Mouse (Mus musculus) hindlimb bud, embryonic 11.5 days (tissue): ENCODE measurements around the gene Tspyl4.
"Not testable (repeated sequence)": the region's sequence is repeated elsewhere in the genome, so short reads cannot be mapped to it uniquely, and the experiment has no call there.

ENCODE experiments used
- DNase-seq: peaks from one replicate; pipeline ENCODE4 v3.0.0-alpha.2; 2012; ENCODE audit warnings: low read depth, low spot score; ENCODE audit errors: extremely low spot score

Gene Tspyl4

DNA sequence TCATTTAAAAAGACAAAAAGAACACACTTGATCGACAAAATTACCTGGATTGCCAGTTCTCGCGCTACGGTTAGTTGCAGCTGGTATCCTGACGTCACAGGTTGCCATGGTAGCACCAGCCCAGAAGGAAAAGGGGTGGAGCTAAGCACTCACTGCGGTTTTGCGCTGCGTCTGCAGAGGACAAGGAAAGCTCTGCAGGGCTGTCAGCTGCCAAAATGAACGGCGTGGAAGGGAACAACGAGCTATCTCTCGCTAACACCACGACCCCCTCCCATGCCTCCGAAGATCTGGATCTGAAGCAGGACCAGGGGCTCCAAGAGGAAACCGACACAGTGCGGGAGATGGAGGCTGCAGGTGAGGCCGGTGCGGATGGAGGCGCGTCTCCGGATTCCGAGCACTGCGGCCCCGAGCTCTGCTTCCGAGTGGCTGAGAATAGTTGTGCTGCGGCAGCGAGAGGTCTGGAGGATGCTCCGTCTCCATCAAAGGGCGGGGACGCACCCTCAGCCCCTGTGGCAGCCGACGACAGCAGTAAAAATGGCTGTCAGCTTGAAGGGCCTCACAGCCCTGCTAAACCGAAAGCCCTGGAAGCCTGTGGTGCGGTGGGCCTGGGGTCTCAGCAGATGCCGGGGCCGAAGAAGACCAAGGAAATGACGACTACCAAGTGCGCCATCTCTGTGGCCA lies at the start of gene Tspyl4:
Tspyl4 (plus strand) TSS at position 144 of the 681 bp plus-strand sequence.
- peak; percentile 96 for DNase-seq

DNA sequence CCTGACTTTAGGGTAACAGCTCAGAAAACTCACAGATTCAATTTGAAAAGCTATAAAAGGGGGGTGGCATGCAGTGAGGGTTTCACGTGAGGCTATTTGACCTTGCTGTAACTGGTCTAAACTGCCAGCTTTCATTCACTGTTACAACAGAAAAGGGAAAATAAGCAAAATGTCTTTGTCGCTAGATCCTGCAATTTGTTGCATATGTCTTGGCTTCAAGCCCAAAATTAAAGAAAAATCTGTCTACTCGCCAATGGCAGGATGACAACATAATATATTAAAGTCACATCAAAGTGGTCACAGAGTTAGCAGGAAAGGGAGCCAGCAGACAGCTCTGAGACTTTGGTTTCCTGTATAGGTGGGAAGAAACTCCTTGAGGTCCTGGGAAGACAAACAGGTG lies 49.5 kb upstream of the Tspyl4 start:
- no peak for DNase-seq

DNA sequence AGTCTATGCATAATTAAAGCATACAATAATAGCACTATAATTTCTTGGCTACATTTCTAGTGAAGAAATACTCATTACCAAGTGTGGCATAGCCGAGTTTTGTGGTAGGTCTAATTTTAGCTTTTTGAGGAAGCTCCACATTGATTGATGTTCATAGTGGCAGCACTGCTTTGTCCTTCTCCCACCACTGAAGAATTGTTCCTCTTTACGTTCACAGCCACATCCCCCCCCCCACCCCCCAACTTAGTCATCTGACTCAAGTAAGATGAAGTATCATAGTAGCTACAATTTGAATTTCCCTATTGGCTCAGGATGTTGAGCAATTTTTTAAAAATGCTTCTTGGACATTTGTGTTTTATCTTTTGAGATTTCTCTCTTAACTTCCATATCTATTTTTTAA lies 47.6 kb upstream of the Tspyl4 start:
- DNase-seq: no peak

DNA sequence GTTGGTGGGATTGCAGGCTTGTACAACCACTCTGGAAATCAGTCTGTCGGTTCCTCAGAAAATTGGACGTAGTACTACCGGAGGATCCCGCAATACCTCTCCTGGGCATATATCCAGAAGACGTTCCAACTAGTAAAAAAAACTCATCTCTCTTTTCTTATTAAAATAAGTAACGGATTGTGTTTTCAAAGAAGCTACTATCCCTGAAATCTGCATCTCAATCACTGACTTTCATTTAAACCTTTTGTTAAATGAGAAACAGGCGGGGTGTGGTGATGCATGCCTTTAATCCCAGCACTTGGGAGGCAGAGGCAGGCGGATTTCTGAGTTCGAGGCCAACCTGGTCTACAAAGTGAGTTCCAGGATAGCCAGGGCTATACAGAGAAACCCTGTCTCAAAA lies 44.4 kb upstream of the Tspyl4 start:
- not testable (repeated sequence) for DNase-seq

DNA sequence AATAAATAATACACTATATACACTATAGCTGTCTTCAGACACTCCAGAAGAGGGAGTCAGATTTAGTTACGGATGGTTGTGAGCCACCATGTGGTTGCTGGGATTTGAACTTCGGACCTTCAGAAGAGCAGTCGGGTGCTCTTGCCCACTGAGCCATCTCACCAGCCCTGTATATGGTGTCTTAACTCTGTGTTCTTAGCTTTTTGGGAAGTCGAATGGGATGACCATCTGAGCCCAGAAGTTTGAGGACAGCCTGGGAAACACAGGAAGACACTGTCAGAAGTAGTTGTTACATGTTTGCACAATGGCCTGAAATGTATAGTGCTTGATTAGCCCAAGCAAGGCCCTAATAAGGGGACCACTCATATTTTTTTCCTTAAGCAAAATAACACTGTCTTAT lies 32.1 kb upstream of the Tspyl4 start:
- DNase-seq: no peak

DNA sequence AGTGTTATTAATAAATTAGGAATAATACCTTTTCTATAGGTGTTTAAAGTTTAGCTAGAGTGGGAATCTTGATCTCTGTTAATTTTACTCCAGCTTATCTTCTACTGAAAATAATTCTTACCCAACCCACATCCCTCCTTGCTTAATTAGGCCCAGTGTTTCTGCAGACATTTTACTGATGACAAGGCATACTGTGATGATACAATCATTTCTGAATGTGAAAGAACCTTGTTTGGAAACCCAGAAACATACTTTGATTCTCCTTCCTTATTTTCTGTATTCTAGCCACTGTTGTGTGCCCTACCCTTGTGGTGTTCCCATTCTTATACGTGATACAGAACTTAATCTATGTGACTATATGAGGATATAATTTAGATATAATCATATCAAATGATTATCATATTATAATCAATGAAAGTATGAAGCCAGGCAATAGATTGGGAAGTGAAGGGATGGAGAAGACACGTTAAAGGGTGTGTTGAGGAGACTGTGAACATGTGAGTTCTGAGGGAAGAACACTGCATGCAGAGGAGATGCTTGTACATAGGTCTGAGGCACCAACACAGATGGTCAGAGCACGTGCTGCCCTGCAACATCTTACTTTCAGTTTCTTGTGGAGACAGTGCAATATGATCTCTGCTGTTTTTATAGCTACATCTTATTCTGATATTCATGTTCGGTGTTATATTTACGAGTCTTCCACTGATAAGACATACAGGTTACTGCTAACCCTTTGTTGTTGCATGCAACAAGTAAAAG lies 29.8 kb upstream of the Tspyl4 start:
- DNase-seq: no peak

DNA sequence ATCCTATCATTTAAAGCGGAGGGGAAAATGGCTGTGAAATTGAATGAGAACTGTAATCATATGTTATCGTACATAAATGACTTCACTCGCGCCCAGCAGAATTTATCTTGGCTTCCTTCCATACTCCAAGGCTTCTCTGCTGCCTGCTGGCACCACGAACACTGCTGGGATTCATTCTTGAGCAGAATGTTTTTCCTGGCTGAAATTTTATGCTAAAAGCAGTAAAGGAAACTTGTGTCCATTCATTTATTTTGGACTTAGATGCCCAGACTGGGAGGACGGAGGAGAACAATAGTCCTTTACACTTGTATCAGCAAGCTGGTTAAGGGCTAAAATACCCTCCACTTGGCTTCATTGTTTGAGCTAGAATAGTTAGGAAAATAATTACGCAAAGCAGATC lies 25.6 kb upstream of the Tspyl4 start:
- no peak for DNase-seq

DNA sequence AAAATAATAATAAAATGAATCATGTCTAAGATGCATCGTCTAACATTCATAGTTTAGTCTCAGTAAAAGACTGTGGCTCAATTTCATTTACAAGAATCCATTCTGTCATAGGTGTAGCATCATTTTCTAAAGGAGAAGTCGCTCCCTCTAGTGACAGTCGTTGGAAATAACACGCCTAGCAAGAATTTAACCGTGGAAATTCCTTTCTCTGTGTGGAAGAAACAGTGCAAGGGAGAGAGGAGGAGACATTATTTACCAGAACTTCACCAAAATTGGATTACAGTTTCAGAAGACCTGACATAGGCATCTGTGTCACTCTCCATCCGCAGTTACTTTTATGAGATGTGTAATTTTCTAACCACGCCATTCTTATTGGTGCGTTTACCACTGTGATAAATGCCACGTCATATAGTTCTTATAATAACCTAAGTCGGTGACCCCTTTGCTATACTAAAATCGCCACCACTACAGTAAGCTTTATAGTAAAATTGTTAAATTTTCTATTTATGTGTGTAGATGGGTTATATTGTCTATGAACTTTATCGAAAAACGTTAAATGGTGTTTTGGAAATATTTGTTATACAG lies 16.6 kb upstream of the Tspyl4 start:
- DNase-seq: peak; percentile 64

DNA sequence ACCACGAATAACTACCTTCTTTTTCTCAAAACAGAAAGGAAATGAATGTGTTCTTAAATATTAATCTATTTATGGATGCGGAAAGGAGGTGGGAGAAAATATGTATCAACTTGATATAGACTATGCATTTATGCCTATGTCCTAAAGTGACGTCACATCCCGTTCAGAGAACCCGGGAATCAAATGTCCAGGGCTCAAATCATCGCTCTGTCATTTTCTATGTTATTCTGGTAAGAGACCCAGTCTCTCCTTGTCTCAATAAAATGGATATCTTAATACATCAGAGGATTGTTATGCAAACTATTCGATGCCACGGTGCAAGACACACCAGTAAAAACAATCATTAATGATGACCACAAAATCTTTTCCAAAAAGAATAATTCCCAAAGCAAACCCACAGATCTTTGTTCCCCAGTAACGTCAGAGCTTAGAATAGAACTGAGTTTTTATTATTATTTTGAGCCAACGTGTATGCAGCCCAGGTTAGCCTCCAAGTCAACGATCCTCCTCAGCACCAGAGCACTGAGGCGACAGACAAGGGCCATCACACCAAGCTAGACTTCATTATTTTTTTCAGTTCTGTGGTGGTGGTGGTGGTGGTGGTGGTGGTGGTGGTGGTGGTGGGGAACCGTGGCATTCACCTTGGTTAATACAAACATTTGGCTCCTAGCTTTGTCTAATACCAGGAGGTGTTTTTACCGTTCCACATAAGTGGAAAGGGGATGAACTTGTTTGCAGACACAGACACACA lies 15.9 kb upstream of the Tspyl4 start:
- DNase-seq: no peak

DNA sequence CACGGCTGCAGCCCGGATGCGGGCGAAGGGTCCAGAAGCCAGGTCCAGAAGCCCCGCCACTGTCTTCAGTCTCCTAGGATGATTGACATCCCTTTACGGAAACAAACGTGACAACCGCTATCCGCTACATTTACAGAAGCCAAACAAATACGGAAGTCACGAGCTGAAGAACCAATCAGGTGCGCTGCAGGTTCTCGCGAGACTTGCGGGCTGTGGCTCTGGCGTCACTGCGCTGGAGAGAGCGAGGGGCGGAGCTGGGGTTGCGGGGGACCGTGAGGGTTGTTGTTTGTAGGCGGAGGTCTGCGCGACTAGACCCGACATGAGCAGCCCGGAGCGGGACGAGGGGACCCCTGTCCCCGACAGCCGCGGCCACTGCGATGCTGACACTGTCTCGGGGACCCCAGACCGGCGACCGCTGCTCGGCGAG lies 15.3 kb upstream of the Tspyl4 start, which contains the start of gene Tspyl1:
Tspyl1 (plus strand) TSS at position 229 of the 427 bp plus-strand sequence.
- peak; percentile 92 for DNase-seq

DNA sequence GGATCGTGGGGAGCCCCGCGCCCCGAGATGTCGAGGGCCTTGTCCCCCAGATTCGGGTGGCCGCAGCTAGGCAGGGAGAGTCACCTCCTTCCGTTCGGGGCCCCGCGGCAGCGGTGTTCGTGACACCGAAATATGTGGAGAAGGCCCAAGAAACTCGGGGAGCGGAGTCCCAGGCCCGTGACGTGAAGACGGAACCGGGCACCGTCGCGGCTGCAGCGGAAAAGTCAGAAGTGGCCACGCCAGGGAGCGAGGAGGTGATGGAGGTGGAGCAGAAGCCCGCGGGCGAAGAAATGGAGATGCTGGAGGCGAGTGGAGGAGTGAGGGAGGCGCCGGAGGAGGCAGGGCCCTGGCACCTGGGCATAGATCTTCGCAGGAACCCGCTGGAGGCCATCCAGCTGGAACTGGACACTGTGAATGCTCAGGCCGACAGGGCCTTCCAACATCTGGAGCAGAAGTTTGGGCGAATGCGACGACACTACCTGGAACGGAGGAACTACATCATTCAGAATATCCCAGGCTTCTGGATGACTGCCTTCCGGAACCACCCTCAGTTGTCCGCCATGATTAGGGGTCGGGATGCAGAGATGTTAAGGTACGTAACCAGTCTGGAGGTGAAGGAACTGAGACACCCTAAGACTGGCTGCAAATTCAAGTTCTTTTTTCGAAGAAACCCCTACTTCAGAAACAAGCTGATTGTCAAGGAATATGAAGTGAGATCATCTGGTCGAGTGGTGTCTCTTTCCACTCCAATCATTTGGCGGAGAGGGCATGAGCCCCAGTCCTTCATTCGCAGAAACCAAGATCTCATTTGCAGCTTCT lies 14.6 kb upstream of the Tspyl4 start:
- no peak for DNase-seq

DNA sequence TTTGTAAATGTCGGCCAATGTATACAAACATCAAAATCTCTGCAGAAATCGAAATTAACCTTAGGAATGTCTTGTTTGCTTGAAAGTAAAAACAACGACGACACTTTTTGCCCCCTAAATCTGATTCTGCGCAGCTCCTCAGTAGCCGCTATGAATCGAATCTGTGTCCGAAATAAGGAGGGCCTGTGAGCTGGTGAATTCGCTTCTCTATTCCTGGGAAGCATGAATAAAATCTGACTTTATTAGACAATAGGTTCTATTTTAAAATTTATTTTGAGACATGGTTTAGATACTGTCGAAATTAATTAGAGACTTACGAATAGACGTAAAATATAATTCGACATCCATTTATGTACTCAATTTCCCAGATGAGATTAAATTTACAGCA lies 337 bp upstream of the Tspyl4 start:
- DNase-seq: no peak

DNA sequence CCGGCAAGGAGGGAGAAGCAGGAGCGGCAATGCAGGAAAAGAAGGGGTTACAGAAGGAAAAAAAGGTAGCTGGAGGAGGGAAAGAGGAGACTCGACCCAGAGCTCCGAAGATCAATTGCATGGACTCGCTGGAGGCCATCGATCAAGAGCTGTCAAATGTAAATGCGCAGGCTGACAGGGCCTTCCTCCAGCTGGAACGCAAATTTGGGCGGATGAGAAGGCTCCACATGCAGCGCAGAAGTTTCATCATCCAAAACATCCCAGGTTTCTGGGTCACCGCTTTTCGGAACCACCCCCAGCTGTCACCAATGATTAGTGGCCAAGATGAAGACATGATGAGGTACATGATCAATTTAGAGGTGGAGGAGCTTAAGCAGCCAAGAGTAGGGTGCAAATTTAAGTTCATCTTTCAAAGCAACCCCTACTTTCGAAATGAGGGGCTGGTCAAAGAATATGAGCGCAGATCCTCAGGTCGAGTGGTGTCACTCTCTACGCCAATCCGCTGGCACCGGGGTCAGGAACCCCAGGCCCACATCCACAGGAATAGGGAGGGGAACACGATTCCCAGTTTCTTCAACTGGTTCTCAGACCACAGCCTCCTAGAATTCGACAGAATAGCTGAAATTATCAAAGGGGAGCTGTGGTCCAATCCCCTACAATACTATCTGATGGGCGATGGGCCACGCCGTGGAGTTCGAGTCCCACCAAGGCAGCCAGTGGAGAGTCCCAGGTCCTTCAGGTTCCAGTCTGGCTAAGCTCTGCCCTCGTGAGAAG lies 925 bp downstream of the Tspyl4 start:
- no peak for DNase-seq

DNA sequence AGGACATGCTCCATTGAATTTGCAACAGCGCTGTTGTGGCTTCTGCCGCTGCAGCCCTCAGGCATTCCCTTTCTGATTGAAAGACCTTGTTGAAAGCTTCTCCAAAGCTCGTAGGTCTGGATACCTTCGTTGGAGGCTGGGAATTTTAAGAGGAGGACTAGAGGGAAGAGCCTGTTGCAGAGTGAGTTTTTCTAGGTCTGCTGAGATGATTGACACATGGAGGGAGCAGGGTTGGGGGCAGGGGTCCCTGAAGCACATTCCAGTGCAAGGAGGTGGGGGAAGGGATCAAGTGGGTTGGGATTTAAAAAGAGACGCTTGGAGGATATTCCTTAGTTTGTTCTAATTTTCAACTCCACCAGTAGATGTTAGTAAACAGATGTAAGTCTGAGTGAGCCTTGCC lies 3.1 kb downstream of the Tspyl4 start:
- DNase-seq: no peak

DNA sequence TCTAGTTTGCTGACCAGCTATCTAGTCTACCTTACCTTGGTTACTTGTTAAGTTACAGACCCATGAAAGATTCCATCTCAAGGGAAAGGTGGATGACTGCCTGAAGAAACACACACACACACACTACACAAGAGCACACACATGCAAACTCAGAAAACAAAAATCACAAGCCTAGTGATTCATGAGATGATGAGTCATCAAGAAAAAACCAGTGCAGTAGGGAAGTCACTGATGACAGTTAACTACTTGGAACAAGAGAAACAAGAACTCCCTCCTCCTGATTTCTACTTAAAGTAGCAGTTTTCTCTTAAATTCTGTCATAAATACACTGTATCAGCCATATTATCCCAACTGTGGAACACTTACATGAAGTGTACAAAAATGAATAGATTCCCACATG lies 9.8 kb downstream of the Tspyl4 start:
- no peak for DNase-seq

DNA sequence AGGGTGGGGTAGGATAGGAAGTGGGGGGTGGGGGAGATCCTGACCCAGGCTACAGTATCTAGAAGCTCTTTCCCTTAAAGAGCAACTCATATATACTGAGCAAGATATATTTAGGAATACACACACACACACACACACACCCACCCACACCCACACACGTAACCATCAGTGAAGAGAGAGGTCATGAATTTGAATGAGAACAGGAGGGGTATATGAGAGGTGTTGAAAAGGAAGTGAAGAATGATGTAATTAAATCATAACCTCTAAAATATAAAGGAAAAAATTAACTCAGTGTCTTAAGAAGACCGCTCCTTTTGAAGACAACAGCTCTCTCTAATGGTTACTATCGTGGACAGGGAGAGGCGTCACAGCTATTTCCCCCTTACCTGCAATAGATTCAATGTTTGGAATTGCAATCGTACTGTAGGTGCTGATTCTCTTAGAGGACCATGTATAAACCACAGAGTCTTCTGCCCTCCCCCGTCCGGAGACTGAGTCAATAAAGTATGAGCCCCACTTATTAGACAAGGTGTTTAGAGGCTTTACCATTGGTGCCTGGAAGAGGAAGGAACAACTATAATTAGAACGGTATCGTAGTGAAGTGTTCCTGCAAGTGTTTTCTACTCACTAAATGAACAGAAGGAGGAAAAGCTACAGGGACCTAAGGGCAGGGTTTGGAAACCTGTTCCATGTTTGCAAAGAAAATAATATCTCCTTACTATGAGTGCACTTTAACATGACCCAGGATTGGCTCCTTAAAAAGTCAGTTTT lies 12.9 kb downstream of the Tspyl4 start:
- DNase-seq: no peak

DNA sequence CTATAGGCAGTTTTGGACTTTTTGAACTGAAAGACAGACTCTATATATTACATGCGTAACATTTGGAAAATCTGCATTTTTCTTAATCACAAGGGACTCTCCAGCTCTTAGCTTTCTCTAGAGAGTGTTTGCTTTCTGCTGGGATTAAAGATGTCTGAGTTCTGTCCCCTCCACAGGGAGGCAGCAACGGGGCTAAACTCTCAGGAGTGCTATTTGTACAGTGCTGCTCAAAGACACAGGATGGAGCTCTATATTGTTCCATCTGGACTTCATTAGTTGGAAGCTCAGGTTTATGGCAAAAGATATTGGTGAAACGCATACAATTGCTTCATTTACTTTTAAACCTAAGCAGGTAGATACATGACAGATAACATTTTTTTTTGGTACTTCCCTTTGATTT lies 15.3 kb downstream of the Tspyl4 start:
- DNase-seq: no peak

DNA sequence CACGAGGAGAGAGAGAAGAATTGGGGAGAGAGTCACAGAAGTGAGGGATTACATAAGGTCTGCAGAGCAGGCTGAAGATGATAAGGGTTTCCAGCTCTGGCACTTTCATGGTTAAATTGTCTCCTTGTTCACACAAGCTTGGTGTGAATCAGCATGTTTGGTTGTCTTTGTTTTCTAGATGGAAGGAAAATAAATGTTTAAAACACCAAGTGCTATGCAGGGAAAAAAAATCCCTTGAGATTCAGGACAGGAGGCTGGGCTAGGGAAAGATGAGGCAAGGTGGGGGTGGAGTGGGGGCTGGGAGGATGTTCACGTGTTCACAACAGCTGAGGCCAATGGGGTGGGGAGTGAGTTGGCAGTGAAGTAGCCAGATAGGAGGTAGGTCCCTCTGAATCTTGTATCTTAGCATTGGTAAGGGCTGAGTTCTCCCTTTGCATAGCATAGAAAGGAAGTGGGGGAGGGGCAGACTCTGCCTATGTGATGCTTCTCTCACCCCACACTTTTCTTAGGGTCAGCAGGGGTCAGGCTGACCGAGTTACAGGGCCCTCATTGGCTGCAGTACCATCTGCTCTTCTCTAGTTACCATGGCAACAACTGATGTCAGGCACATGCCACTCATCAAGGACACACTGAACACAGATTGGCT lies 19.5 kb downstream of the Tspyl4 start:
- DNase-seq: no peak

DNA sequence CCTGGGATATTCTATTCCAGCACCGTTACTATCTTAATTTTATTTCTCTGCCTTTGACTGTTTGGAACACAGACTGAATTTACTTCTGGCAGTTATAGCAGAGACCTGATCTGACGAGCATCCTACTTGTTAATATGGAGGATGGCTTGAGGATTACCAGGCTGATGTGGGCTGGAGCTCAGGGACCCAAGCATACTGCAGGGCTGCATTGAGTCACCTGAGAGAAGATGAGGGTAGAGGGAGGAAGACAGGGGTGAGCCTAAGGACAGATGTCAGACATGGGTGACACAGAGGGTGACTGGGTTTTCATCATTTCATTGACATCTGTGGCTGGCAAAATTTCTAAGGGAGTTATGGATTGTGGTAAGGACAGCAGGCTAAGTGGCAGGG lies 20.0 kb downstream of the Tspyl4 start:
- DNase-seq: no peak
